Mouse (Mus musculus): ENCODE results near the gene Tlr4.

GRCm38 (mm10) chr4:66901498-66901897 is 74.1 kb downstream of the Tlr4 start:
- TF ChIP-seq POLR2A (IDR thresholded peaks at IDR 0.05; ENCODE audit: low read depth, low read length) (no peak), CTCF (IDR thresholded peaks at IDR 0.05; ENCODE audit: borderline replicate concordance, insufficient read depth, low read length) (no peak)

Measured in embryonic fibroblast, embryonic 13.5 days (primary cell).